Mouse (Mus musculus): Measurements from ENCODE around the gene Agtrap. TPM values are rescaled to one million over a fixed set of nuclear protein-coding genes. Genes with fewer than 3 reads are reported as not detected.

Gene Agtrap
- 18.2 TPM for total RNA-seq (2023)

GRCm38 (mm10) chr4:148087907-148088527, at the start of gene Agtrap:
Gene Agtrap, minus strand, starts transcription at chr4:148088031.

DNA sequence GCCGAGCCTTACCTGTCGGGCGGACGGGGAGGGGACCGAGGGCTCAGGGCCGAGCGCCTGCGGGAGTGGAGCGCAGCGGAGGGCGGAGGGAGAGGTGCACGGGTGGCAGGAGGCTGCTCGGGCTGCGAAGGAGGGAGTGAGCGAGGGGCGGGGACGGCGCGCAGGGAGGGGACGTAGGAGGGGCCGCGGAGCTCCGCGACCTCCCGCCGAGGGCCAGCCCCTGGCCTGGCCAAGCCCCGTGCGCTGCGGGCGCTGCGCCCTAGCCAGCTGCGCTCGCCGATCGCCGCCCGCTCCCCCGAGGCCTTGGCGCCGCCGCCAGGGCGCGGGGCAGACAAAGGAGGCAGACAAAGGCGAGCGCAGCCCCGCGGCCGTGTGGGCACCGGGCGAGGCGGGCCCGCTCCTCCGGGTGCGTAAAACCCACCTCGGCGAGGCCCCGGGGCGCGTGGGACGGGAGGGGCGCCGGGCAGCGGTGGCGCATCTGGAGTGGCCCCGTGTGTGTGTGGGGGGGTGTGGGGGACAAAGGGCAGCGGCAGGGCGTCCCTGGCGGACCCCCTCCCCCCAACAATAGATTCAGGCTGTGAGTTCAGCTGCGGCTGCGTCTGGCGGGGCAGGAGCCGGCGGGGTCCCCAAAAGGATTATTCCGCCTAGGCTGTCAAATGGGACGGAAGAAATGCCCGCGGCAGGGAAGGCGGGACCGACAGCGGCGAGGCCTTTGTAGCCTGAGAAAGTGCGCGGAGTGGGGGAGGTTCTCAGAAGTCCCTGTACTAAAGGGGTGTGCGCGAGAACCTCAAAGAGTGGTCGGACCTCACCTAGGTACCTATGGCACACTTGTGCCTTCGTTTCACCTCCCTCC, 43.0 kb upstream of the Agtrap start, which contains the start of gene Draxin:
Gene Draxin, minus strand, starts transcription at position 138 of the 853 bp plus-strand sequence.

GRCm38 (mm10) chr4:148130133-148130532, 42.3 kb upstream of the Agtrap start, which contains the start of gene Mad2l2:
Gene Mad2l2, plus strand, starts transcription at chr4:148130384.

GRCm38 (mm10) chr4:148038600-148039253, 49.1 kb downstream of the Agtrap start, which contains the start of the genes Clcn6 and Mthfr:
Gene Clcn6, minus strand, starts transcription at chr4:148038821.
Gene Mthfr, plus strand, starts transcription at chr4:148039077.

Other genes with a start within 250 kb of the Agtrap start
- gene Zfp933, start 239.7 kb downstream of the Agtrap start, total RNA-seq (2023) = 5.2 TPM
- gene Miip, start 219.2 kb downstream of the Agtrap start, total RNA-seq (2023) = 45.5 TPM
- gene Fv1, start 219.1 kb downstream of the Agtrap start, total RNA-seq (2023) = 16.8 TPM
- 37.0 TPM for gene Mfn2, start 183.3 kb downstream of the Agtrap start, total RNA-seq (2023)
- gene Plod1, start 151.3 kb downstream of the Agtrap start, total RNA-seq (2023) = 9.5 TPM
- gene 2510039O18Rik, start 147.1 kb downstream of the Agtrap start, total RNA-seq (2023) = 63.6 TPM
- not detected for gene Nppb, start 102.2 kb downstream of the Agtrap start, total RNA-seq (2023)
- not detected for gene Nppa, start 87.3 kb downstream of the Agtrap start, total RNA-seq (2023)
- 37.6 TPM for gene Clcn6, start 49.2 kb downstream of the Agtrap start, total RNA-seq (2023)
- gene Mthfr, start 49.0 kb downstream of the Agtrap start, total RNA-seq (2023) = 24.2 TPM
- gene Mad2l2, start 42.4 kb upstream of the Agtrap start, total RNA-seq (2023) = 23.5 TPM
- gene Draxin, start 42.7 kb upstream of the Agtrap start, total RNA-seq (2023) = not detected
- 16.6 TPM for gene Fbxo6, start 64.1 kb upstream of the Agtrap start, total RNA-seq (2023)
- gene Fbxo44, start 72.5 kb upstream of the Agtrap start, total RNA-seq (2023) = 4.2 TPM
- gene Fbxo2, start 72.6 kb upstream of the Agtrap start, total RNA-seq (2023) = not detected
- gene Disp3, start 199.9 kb upstream of the Agtrap start, total RNA-seq (2023) = not detected